ENCODE assay signal across 9 mouse cellular contexts in genomic region chr10:127226318-127226895, GRCm38 (mm10). TPM values are rescaled to one million over a fixed set of nuclear protein-coding genes. Genes with fewer than 3 reads are reported as not detected.
DNase-seq lines count a peak whose midpoint lies in the region; ATAC-seq and TF ChIP-seq lines count a peak whose summit lies in the region.
"Had no signal": no experiment of that assay in that cellular context is flagged by ENCODE, and none has a peak within 500 bp of the region (broad histone marks: within the 10 kb centered on the region; RNA-seq: fewer than 3 reads in every experiment).

No protein-coding gene starts in this region.

- no peak overlapping the region for H3K9ac ChIP-seq in lung, postnatal 0 days (replicated peaks; ENCODE audit: low read depth)

- no peaks in the 10 kb centered on the region for H3K36me3 ChIP-seq in lung, postnatal 0 days (ENCODE audit: insufficient read depth, low read length)
- no peaks in the 10 kb centered on the region for H3K36me3 ChIP-seq in heart, embryonic 10.5 days

- no peak overlapping the region for H3K27ac ChIP-seq in lung, postnatal 0 days (ENCODE audit: low read length)
- H3K27ac ChIP-seq in heart, embryonic 10.5 days = no peak overlapping the region

- DNase-seq in cerebellum, postnatal 10 days = peak; percentile 44 to 49
- DNase-seq in cerebellum, adult 11-12 months = no peak
- peak; percentile 27 for DNase-seq in left cerebral cortex, postnatal 4 days
- no peak for DNase-seq in left cerebral cortex, postnatal 25 days (ENCODE audit: low spot score in 2 of 2)
- peak; percentile 53 for DNase-seq in brain, adult 2 months (ENCODE audit: low read depth, low spot score)
- DNase-seq in lung, postnatal 0 days (ENCODE audit: low spot score) = peak; percentile 27
- DNase-seq in heart, embryonic 10.5 days (ENCODE audit: low spot score) = no peak
- DNase-seq in left cerebral cortex, postnatal 14 days (ENCODE audit: low spot score in 2 of 2) = no peak

- 60% methylated on average over 8 of the region's 8 CpGs for WGBS in lung, postnatal 0 days
- WGBS in heart, embryonic 10.5 days = 60% methylated on average over 8 of the region's 8 CpGs

- TF ChIP-seq CTCF in lung, postnatal 0 days (IDR thresholded peaks at IDR 0.05) = peak; percentile 59

- peak; percentile 41; the same call in 1 of the 2 replicates for ATAC-seq in lung, postnatal 0 days

- no peak overlapping the region for H3K4me3 ChIP-seq in lung, postnatal 0 days (ENCODE audit: low read depth, low read length)
- no peak overlapping the region for H3K4me3 ChIP-seq in heart, embryonic 10.5 days

- no peak overlapping the region for H3K4me2 ChIP-seq in lung, postnatal 0 days (replicated peaks; ENCODE audit: low read depth, low read length)

- intact Hi-C loops in left cerebral cortex, postnatal 4 days (cut with DNase I) = no loop called here
- intact Hi-C loops in left cerebral cortex, postnatal 25 days (cut with DNase I) = loop anchor here (1.0 to 2.0 kb wide), 2 partner anchors 15 to 104 kb away; partner anchors contain the start of gene Pip4k2c
- intact Hi-C loops in left cerebral cortex, postnatal 14 days (cut with DNase I) = loop anchor here (5.0 kb wide), 1 partner anchor 104 kb away; the partner anchor contains the start of gene Os9

- H3K27me3 ChIP-seq in lung, postnatal 0 days (replicated peaks; ENCODE audit: insufficient read depth, low read length) = no peaks in the 10 kb centered on the region
- H3K27me3 ChIP-seq in heart, embryonic 10.5 days (ENCODE audit: insufficient read depth, poor library complexity, severe bottlenecking) = peaks cover 50% of the 10 kb centered on the region

- TF ChIP-seq EP300 in lung, postnatal 0 days (IDR thresholded peaks at IDR 0.05) = no peak

- H3K4me1 ChIP-seq in lung, postnatal 0 days (ENCODE audit: insufficient read depth, low read depth, low read length) = no peaks in the 10 kb centered on the region
- H3K4me1 ChIP-seq in heart, embryonic 10.5 days = peaks cover 10% of the 10 kb centered on the region

- H3K9me3 ChIP-seq in lung, postnatal 0 days (ENCODE audit: low read length) = no peaks in the 10 kb centered on the region
- no peaks in the 10 kb centered on the region for H3K9me3 ChIP-seq in heart, embryonic 10.5 days

RNA-seq across cellular contexts. Expression of gene Pip4k2c, which starts 15.0 kb away (rescaled TPM):
- total RNA-seq in left cerebral cortex, postnatal 4 days (2021) = 10 to 100 TPM; 23.8 to 25.0 TPM
- total RNA-seq in left cerebral cortex, postnatal 25 days (2021) = 10 to 100 TPM; 95.2 to 95.6 TPM
- 31.0 and 35.1 TPM in 2 replicates for polyA plus RNA-seq in lung, postnatal 0 days (2015; fragmentation: Nextera tagmentation; extraction: Ambion mirVana)
- 27.9 and 29.3 TPM in 2 replicates for polyA plus RNA-seq in heart, embryonic 10.5 days (2016; fragmentation: Nextera tagmentation; extraction: Ambion mirVana)
- 10 to 100 TPM; 63.6 to 78.9 TPM for total RNA-seq in left cerebral cortex, postnatal 14 days (2021)

RNA-seq across cellular contexts. Expression of gene Dtx3, which starts 30.9 kb away (rescaled TPM):
- 100 to 1,000 TPM; 184 to 207 TPM for total RNA-seq in left cerebral cortex, postnatal 4 days (2021)
- 100 to 1,000 TPM; 210 TPM for total RNA-seq in left cerebral cortex, postnatal 25 days (2021)
- 47.5 and 47.8 TPM in 2 replicates for polyA plus RNA-seq in lung, postnatal 0 days (2015; fragmentation: Nextera tagmentation; extraction: Ambion mirVana)
- 78.4 and 91.4 TPM in 2 replicates for polyA plus RNA-seq in heart, embryonic 10.5 days (2016; fragmentation: Nextera tagmentation; extraction: Ambion mirVana)
- total RNA-seq in left cerebral cortex, postnatal 14 days (2021) = 100 to 1,000 TPM; 202 to 203 TPM

RNA-seq across cellular contexts. Expression of gene Arhgef25, which starts 36.5 kb away (rescaled TPM):
- 10 to 100 TPM; 70.5 to 75.6 TPM for total RNA-seq in left cerebral cortex, postnatal 4 days (2021)
- total RNA-seq in left cerebral cortex, postnatal 25 days (2021) = 100 to 1,000 TPM; 142 to 156 TPM
- polyA plus RNA-seq in lung, postnatal 0 days (2015; fragmentation: Nextera tagmentation; extraction: Ambion mirVana) = 27.9 and 37.1 TPM in 2 replicates
- 21.4 and 28.8 TPM in 2 replicates for polyA plus RNA-seq in heart, embryonic 10.5 days (2016; fragmentation: Nextera tagmentation; extraction: Ambion mirVana)
- total RNA-seq in left cerebral cortex, postnatal 14 days (2021) = 100 to 1,000 TPM in 1 of 2 experiments, 10 to 100 TPM in 1; 92.9 to 103 TPM

RNA-seq across cellular contexts. Expression of gene Kif5a, which starts 36.7 kb away (rescaled TPM):
- 100 to 1,000 TPM; 291 to 312 TPM for total RNA-seq in left cerebral cortex, postnatal 4 days (2021)
- total RNA-seq in left cerebral cortex, postnatal 25 days (2021) = 100 to 1,000 TPM; 934 to 952 TPM
- 0.12 and 0.25 TPM in 2 replicates for polyA plus RNA-seq in lung, postnatal 0 days (2015; fragmentation: Nextera tagmentation; extraction: Ambion mirVana)
- polyA plus RNA-seq in heart, embryonic 10.5 days (2016; fragmentation: Nextera tagmentation; extraction: Ambion mirVana) = 0.41 and 1.4 TPM in 2 replicates
- total RNA-seq in left cerebral cortex, postnatal 14 days (2021) = 100 to 1,000 TPM; 581 to 593 TPM
- polyA plus RNA-seq: CD4-positive, CD25-positive, alpha-beta regulatory T cell, adult 4 months had no signal

RNA-seq across cellular contexts. Expression of gene Dctn2, which starts 39.8 kb away (rescaled TPM):
- 100 to 1,000 TPM; 298 to 302 TPM for total RNA-seq in left cerebral cortex, postnatal 4 days (2021)
- 100 to 1,000 TPM; 262 to 278 TPM for total RNA-seq in left cerebral cortex, postnatal 25 days (2021)
- polyA plus RNA-seq in lung, postnatal 0 days (2015; fragmentation: Nextera tagmentation; extraction: Ambion mirVana) = 198 and 204 TPM in 2 replicates
- polyA plus RNA-seq in heart, embryonic 10.5 days (2016; fragmentation: Nextera tagmentation; extraction: Ambion mirVana) = 155 and 167 TPM in 2 replicates
- total RNA-seq in left cerebral cortex, postnatal 14 days (2021) = 100 to 1,000 TPM; 308 to 321 TPM

Comparison
In these comparisons a context has a peak if more than half of its experiments do, and no peak if none do; other contexts are left out.
1. DNase-seq: peak in cerebellum, postnatal 10 days (2 of 2), left cerebral cortex, postnatal 4 days (single experiment), brain, adult 2 months (single experiment) and lung, postnatal 0 days (single experiment); none in cerebellum, adult 11-12 months (single experiment), left cerebral cortex, postnatal 25 days (0 of 2), heart, embryonic 10.5 days (single experiment) and left cerebral cortex, postnatal 14 days (0 of 2).